Mouse (Mus musculus) heart, postnatal 14 days (tissue): ENCODE results near the gene Miga1. TPM values are rescaled to one million over a fixed set of nuclear protein-coding genes. Genes with fewer than 3 reads are reported as not detected.

ENCODE experiments used
- total RNA-seq, 2 experiments: library from RNA; stranded (reverse); gene quantifications; 2 replicates each; pipeline ENCODE4 v1.2.3; 2021

Miga1 gene
- total RNA-seq, 2 experiments from 2014 or later: 10.8 to 12.4 TPM

Other genes starting within 250 kb of the Miga1 start
- gene Gipc2, start 174.2 kb downstream of the Miga1 start, total RNA-seq: 1 to 10 TPM; 2.1 to 2.9 TPM
- 10 to 100 TPM; 74.3 to 80.3 TPM for gene Dnajb4, start 130.1 kb downstream of the Miga1 start, total RNA-seq
- 10 to 100 TPM; 68.1 to 80.6 TPM for gene Fubp1, start 130.0 kb downstream of the Miga1 start, total RNA-seq
- 100 to 1,000 TPM; 297 to 301 TPM for gene Nexn, start 74.1 kb downstream of the Miga1 start, total RNA-seq
- 10 to 100 TPM; 29.1 to 30.9 TPM for gene Usp33, start 6.1 kb upstream of the Miga1 start, total RNA-seq
- 10 to 100 TPM; 22.5 to 29.3 TPM for gene Zzz3, start 55.1 kb upstream of the Miga1 start, total RNA-seq